14 mouse cellular contexts compared by ENCODE assay signal in genomic region chr7:133290471-133290870, GRCm38 (mm10).
DNase-seq lines count a peak whose midpoint lies in the region.
"Had no signal": no experiment of that assay in that cellular context is flagged by ENCODE, and none has a peak within 500 bp of the region (broad histone marks: within the 10 kb centered on the region; RNA-seq: fewer than 3 reads in every experiment).

No protein-coding gene starts in this region.

- intact Hi-C loops in heart, postnatal 10 days (cut with DNase I) = no loop called here
- intact Hi-C loops in left cerebral cortex, postnatal 14 days (cut with DNase I) = no loop called here

- DNase-seq in cerebellum, adult 18-20 months = peak; percentile 57
- DNase-seq in cerebellum, postnatal 10 days = no peak
- peak; percentile 45 for DNase-seq in cerebellum, adult 8-10 months
- DNase-seq in cerebellum, postnatal 14 days = peak; percentile 39 to 51
- no peak for DNase-seq in spleen, adult 18-20 months
- DNase-seq in heart, postnatal 10 days = no peak
- DNase-seq in left cerebral cortex, postnatal 14 days (ENCODE audit: low spot score in 2 of 2) = no peak
- DNase-seq: adrenal gland, adult 2 months; adrenal gland, postnatal 14 days; gastrocnemius, adult 2 months; gastrocnemius, postnatal 14 days; heart, postnatal 36 days; kidney, adult 11 months; kidney, adult 8-10 months had no signal

Comparison
In these comparisons a context has a peak if more than half of its experiments do, and no peak if none do; other contexts are left out.
1. DNase-seq: peak in cerebellum, adult 18-20 months (2 of 2), cerebellum, adult 8-10 months (single experiment) and cerebellum, postnatal 14 days (2 of 2); none in cerebellum, postnatal 10 days (0 of 2), spleen, adult 18-20 months (0 of 2), heart, postnatal 10 days (0 of 2) and left cerebral cortex, postnatal 14 days (0 of 2).